Comparison of ENCODE assay signal across 9 mouse cellular contexts in genomic region chr7:64349147-64349861, GRCm38 (mm10). TPM values are rescaled to one million over a fixed set of nuclear protein-coding genes. Genes with fewer than 3 reads are reported as not detected.
A peak's percentile ranks its signal among the peaks of the same experiment; 100 is the strongest.
DNase-seq lines count a peak whose midpoint lies in the region.
"Had no signal": no experiment of that assay in that cellular context is flagged by ENCODE, and none has a peak within 500 bp of the region (broad histone marks: within the 10 kb centered on the region; RNA-seq: fewer than 3 reads in every experiment).

No protein-coding gene starts in this region.

- DNase-seq in heart, adult 11 months: peak; percentile 74
- no peak for DNase-seq in heart, postnatal 36 days
- peak; percentile 27 for DNase-seq in 3T3-L1 (ENCODE audit: low read depth, low spot score)
- peak; percentile 52 to 67 for DNase-seq in cerebellum, postnatal 25 days
- DNase-seq in left cerebral cortex, postnatal 10 days (ENCODE audit: extremely low spot score in 1 of 2, low spot score in 2 of 2): peak; percentile 27 to 57
- DNase-seq in thymus, postnatal 4 days: no peak
- DNase-seq in adrenal gland, postnatal 14 days: no peak
- DNase-seq in urinary bladder, postnatal 4 days (ENCODE audit: low spot score in 2 of 2): no peak
- DNase-seq: lung, adult 18-20 months had no signal

- intact Hi-C loops in heart, postnatal 36 days (cut with DNase I): no loop called here
- intact Hi-C loops in left cerebral cortex, postnatal 10 days (cut with DNase I): no loop called here

RNA-seq across cellular contexts. Expression of gene Fan1, which starts 24.6 kb away (rescaled TPM):
- total RNA-seq in heart, postnatal 36 days (2021): 1 to 10 TPM; 8.9 to 9.9 TPM
- 1 to 10 TPM; 8.4 to 8.7 TPM for total RNA-seq in left cerebral cortex, postnatal 10 days (2021)
- total RNA-seq in adrenal gland, postnatal 14 days (2021): 7.5 and 9.8 TPM in 2 replicates

RNA-seq across cellular contexts. Expression of gene Mphosph10, which starts 42.8 kb away (rescaled TPM):
- total RNA-seq in heart, postnatal 36 days (2021): 10 to 100 TPM; 11.6 to 13.4 TPM
- total RNA-seq in left cerebral cortex, postnatal 10 days (2021): 10 to 100 TPM; 18.5 to 18.6 TPM
- 29.0 and 29.2 TPM in 2 replicates for total RNA-seq in adrenal gland, postnatal 14 days (2021)

RNA-seq across cellular contexts. Expression of gene Mcee, which starts 43.1 kb away (rescaled TPM):
- 100 to 1,000 TPM; 196 to 206 TPM for total RNA-seq in heart, postnatal 36 days (2021)
- 10 to 100 TPM; 35.1 to 38.9 TPM for total RNA-seq in left cerebral cortex, postnatal 10 days (2021)
- 151 and 154 TPM in 2 replicates for total RNA-seq in adrenal gland, postnatal 14 days (2021)

Comparison
In these comparisons a context has a peak if more than half of its experiments do, and no peak if none do; other contexts are left out.
1. DNase-seq: peak in heart, adult 11 months (single experiment), 3T3-L1 (single experiment), cerebellum, postnatal 25 days (2 of 2) and left cerebral cortex, postnatal 10 days (2 of 2); none in heart, postnatal 36 days (0 of 2), thymus, postnatal 4 days (single experiment), adrenal gland, postnatal 14 days (single experiment) and urinary bladder, postnatal 4 days (0 of 2).